Mouse (Mus musculus) kidney, embryonic 15.5 days (tissue): ENCODE results near the gene 4930524J08Rik. TPM values are rescaled to one million over a fixed set of nuclear protein-coding genes. Genes with fewer than 3 reads are reported as not detected.

Experiments
- ATAC-seq: fragments of 200-750 bp; cut with Nextera tagmentation; replicated peaks from 2 replicates; pipeline ENCODE4 v1.8.0; 2017; ENCODE audit warnings: moderate TSS enrichment; ENCODE audit not compliant: low FRiP score
- H3K27ac ChIP-seq: fragments of 300-500 bp; sonication (generic); 2 replicates; pipeline ENCODE4 v1.5.1; 2015; ENCODE audit warnings: mild to moderate bottlenecking, inconsistent platforms
- H3K27me3 ChIP-seq: fragments of 300-500 bp; sonication (generic); 2 replicates; pipeline ENCODE4 v1.6.1; 2015; ENCODE audit warnings: inconsistent platforms
- H3K36me3 ChIP-seq: fragments of 300-500 bp; sonication (generic); 2 replicates; pipeline ENCODE4 v1.6.1; 2015; ENCODE audit warnings: inconsistent platforms
- H3K4me1 ChIP-seq: fragments of 300-500 bp; sonication (generic); 2 replicates; pipeline ENCODE4 v1.6.1; 2015; ENCODE audit warnings: inconsistent platforms
- H3K4me2 ChIP-seq: fragments of 300-500 bp; sonication (generic); 2 replicates; pipeline ENCODE4 v1.6.1; 2015; ENCODE audit warnings: moderate library complexity, mild to moderate bottlenecking, inconsistent platforms
- H3K4me3 ChIP-seq: fragments of 300-500 bp; sonication (generic); replicated peaks from 2 replicates; pipeline ENCODE4 v1.5.1; 2015; ENCODE audit warnings: mild to moderate bottlenecking, inconsistent platforms
- H3K9ac ChIP-seq: fragments of 300-500 bp; sonication (generic); 2 replicates; pipeline ENCODE4 v1.6.1; 2015; ENCODE audit warnings: mild to moderate bottlenecking, inconsistent platforms
- H3K9me3 ChIP-seq: fragments of 300-500 bp; sonication (generic); replicated peaks from 2 replicates; pipeline ENCODE4 v1.6.1; 2016; ENCODE audit warnings: inconsistent platforms
- WGBS: fragments of 180-500 bp; shearing (Covaris S2); methylation state at CpG from one replicate; pipeline ENCODE4 v1.1.7; 2015; ENCODE audit warnings: mixed read lengths; 5-methylcytosine and 5-hydroxymethylcytosine counted together
- polyA plus RNA-seq: library from polyadenylated mRNA; unstranded; fragments of >200 nt; fragmentation: Nextera tagmentation; extraction: Ambion mirVana; gene quantifications from 2 replicates; pipeline ENCODE4 v1.2.1, GENCODE M21; 2015

4930524J08Rik gene
- polyA plus RNA-seq, 1 experiment from 2014 or later: 1.9 TPM

GRCm38 (mm10) chr5:100007040-100007375, 28.1 kb downstream of the 4930524J08Rik start:
- Histone ChIP-seq H3K27me3 (no peaks in the 10 kb centered on the region), H3K4me2 (no peak overlapping the region), H3K9me3 (no peaks in the 10 kb centered on the region), H3K36me3 (no peaks in the 10 kb centered on the region), H3K9ac (no peak overlapping the region), H3K4me1 (no peaks in the 10 kb centered on the region), H3K27ac (no peak overlapping the region), H3K4me3 (no peak overlapping the region)
- ATAC-seq: no peak
- WGBS: 81% methylated on average over 4 of the region's 4 CpGs

- WGBS: 49% methylated on average over 3 of the region's 3 CpGs
- no peaks in the 10 kb centered on the region for H3K4me1 ChIP-seq
- no peak for ATAC-seq
These were observed 29.6 kb downstream of the 4930524J08Rik start for GRCm38 (mm10) chr5:100008485-100008884.

GRCm38 (mm10) chr5:100012599-100012998, 33.7 kb downstream of the 4930524J08Rik start:
- Histone ChIP-seq H3K36me3 (no peaks in the 10 kb centered on the region), H3K27ac (no peak overlapping the region), H3K27me3 (no peaks in the 10 kb centered on the region), H3K4me2 (no peak overlapping the region), H3K4me3 (no peak overlapping the region), H3K9ac (no peak overlapping the region), H3K4me1 (no peaks in the 10 kb centered on the region), H3K9me3 (no peaks in the 10 kb centered on the region)
- 78% methylated on average over 9 of the region's 9 CpGs for WGBS
- ATAC-seq: no peak

More at GRCm38 (mm10) chr5:100008485-100008884, 29.6 kb downstream of the 4930524J08Rik start:
- H3K27me3 ChIP-seq: no peaks in the 10 kb centered on the region
- H3K4me2 ChIP-seq: no peak overlapping the region
- H3K9ac ChIP-seq: no peak overlapping the region
- no peak overlapping the region for H3K27ac ChIP-seq
- H3K4me3 ChIP-seq: no peak overlapping the region
- no peaks in the 10 kb centered on the region for H3K36me3 ChIP-seq
- no peaks in the 10 kb centered on the region for H3K9me3 ChIP-seq

GRCm38 (mm10) chr5:100020089-100020488, 41.2 kb downstream of the 4930524J08Rik start:
- no peaks in the 10 kb centered on the region for H3K4me1 ChIP-seq
- H3K36me3 ChIP-seq: no peaks in the 10 kb centered on the region
- no peak overlapping the region for H3K4me3 ChIP-seq
- no peaks in the 10 kb centered on the region for H3K27me3 ChIP-seq
- H3K27ac ChIP-seq: no peak overlapping the region
- H3K9me3 ChIP-seq: 0 out of 2 replicates have a peak, but pooled peaks cover 3% of the 10 kb centered on the region
- no peak for ATAC-seq
- H3K4me2 ChIP-seq: no peak overlapping the region
- H3K9ac ChIP-seq: no peak overlapping the region

GRCm38 (mm10) chr5:100024403-100024802, 45.5 kb downstream of the 4930524J08Rik start:
- Histone ChIP-seq H3K4me1 (no peaks in the 10 kb centered on the region), H3K27me3 (no peaks in the 10 kb centered on the region), H3K36me3 (no peaks in the 10 kb centered on the region), H3K9me3 (0 out of 2 replicates have a peak, but pooled peaks cover 3% of the 10 kb centered on the region), H3K9ac (no peak overlapping the region), H3K4me2 (no peak overlapping the region), H3K4me3 (no peak overlapping the region), H3K27ac (no peak overlapping the region)
- ATAC-seq: no peak
- WGBS: 74% methylated on average over 5 of the region's 5 CpGs

GRCm38 (mm10) chr5:100024868-100025267, 46.0 kb downstream of the 4930524J08Rik start:
- no peak for ATAC-seq
- no peak overlapping the region for H3K4me2 ChIP-seq
- 0 out of 2 replicates have a peak, but pooled peaks cover 3% of the 10 kb centered on the region for H3K9me3 ChIP-seq
- no peak overlapping the region for H3K4me3 ChIP-seq
- 69% methylated on average over 1 of the region's 1 CpGs for WGBS
- H3K27ac ChIP-seq: no peak overlapping the region
- 0 out of 2 replicates have a peak, but pooled peaks cover under 1% of the 10 kb centered on the region for H3K4me1 ChIP-seq
- no peaks in the 10 kb centered on the region for H3K36me3 ChIP-seq
- no peaks in the 10 kb centered on the region for H3K27me3 ChIP-seq
- H3K9ac ChIP-seq: no peak overlapping the region

Other genes with a start within 250 kb of the 4930524J08Rik start
- 7.0 and 7.3 TPM in 2 replicates for gene Rasgef1b, start 250.0 kb upstream of the 4930524J08Rik start, polyA plus RNA-seq
- 0.28 TPM in 1 of 2 replicates, not detected in the other for gene Vamp9, start 72.8 kb upstream of the 4930524J08Rik start, polyA plus RNA-seq
- gene Hnrnpd, start 123 bp upstream of the 4930524J08Rik start, polyA plus RNA-seq: 207 and 231 TPM in 2 replicates
- 168 and 169 TPM in 2 replicates for gene Hnrnpdl, start 60.6 kb downstream of the 4930524J08Rik start, polyA plus RNA-seq
- gene Enoph1, start 60.9 kb downstream of the 4930524J08Rik start, polyA plus RNA-seq: 48.1 and 48.7 TPM in 2 replicates
- 18.4 and 21.9 TPM in 2 replicates for gene Tmem150c, start 180.7 kb downstream of the 4930524J08Rik start, polyA plus RNA-seq